Mouse (Mus musculus) thymus, postnatal 10 days (tissue): Measurements from ENCODE around the gene Cct5.

Experiments used
- DNase-seq, 2 experiments: peaks; one replicate each; pipeline ENCODE4 v3.0.0; 2021; ENCODE audit warnings: low spot score in 2 of 2

Cct5 gene

GRCm38 (mm10) chr15:31601646-31602374 lies at the start of gene Cct5, which contains the start of gene Fam173b:
TSS of gene Cct5 (minus strand) at chr15:31601804.
TSS of gene Fam173b (plus strand) at chr15:31601852.
- DNase-seq = peak; percentile 97 to 99

- DNase-seq = no peak
Measured at GRCm38 (mm10) chr15:31650821-31651220, 49.2 kb upstream of the Cct5 start.

GRCm38 (mm10) chr15:31649691-31650090 lies 48.1 kb upstream of the Cct5 start:
- DNase-seq = no peak

- no peak for DNase-seq
Measured at GRCm38 (mm10) chr15:31647851-31648569, 46.4 kb upstream of the Cct5 start.

GRCm38 (mm10) chr15:31647225-31647624 lies 45.6 kb upstream of the Cct5 start:
- DNase-seq = no peak

DNA sequence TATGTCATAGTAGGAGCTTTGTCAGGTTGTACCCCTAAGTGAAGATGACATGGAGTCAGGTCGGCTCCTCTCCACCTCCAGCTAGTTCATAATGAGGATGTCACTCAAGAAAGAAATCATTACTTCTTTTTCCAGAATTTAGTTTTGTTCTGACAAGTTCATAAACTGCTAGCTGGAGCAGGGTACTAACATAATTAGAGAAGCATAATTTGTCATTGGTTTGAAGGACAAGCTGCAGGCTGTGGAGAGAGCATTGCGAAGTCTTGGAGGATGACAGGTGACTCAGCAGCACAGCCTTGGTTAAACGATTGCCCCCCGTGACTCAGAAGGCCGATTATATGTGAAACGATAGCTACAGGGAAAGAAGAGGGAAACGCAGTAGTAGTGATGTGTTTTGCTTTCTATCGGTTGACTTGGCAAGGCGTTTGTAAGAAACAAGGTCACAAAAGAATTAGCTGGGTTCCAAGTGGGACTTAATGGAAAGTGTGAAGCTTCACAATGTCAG lies 34.5 kb upstream of the Cct5 start:
- no peak for DNase-seq

DNA sequence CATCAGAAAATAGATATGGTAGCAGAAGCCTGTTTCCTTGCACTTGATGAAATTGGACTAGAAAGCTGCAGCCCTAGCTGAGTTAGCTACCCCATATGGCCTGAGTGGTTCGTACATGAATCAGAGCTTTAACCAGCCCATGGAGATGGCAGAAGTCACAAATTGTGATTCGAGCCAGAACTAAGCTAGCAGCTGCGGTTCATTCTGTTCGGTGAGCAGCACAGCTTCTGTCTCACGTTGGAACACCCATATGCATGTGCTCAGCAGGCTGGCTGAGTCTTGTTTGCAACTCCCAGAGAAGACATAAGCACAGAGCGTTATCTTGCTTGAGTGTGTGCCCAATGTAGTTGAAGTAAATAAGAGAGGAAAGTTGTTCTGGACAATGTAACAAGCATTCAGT lies 33.0 kb upstream of the Cct5 start:
- no peak for DNase-seq

GRCm38 (mm10) chr15:31632478-31632877 lies 30.9 kb upstream of the Cct5 start:
- DNase-seq = no peak

GRCm38 (mm10) chr15:31631396-31631858 lies 29.8 kb upstream of the Cct5 start:
- no peak for DNase-seq

DNA sequence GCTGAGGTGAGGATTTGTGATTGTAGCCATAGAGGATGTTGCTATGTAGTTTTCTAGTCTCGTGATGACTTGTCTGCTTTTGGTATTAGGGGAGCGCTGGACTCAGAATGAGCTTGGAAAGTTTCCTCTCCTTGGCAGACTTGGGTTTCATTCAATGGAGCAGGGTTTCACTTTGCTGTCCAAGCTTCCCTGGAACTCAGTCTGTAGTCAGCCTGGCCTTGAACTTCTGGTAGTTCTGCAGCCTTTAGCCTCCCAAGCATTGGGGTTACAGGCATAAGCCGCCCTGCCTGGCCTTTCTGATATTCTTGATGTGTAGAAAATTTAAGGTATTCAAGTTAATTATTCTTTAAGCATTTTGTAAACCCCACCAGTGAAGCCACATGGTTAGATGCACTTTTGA lies 28.0 kb upstream of the Cct5 start:
- DNase-seq = no peak

DNA sequence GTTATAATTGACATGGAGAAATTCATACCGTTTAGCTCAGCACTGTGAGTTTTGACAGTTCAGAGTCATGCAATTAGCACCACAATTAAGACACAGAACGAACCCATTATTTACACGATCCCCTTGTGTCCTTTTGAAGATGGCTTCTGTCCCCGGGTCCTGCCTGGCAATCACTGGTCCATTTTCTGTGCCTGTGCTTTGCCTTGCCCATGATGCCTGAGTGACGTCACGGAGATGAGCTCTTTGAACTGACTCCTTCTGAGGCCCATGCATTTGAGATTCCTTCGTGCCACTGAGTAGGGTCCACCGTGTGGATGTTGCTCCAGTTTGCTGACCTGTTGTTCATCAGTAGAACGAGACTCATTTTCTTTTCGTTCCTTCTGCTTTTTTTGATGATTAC lies 26.6 kb upstream of the Cct5 start:
- no peak for DNase-seq

GRCm38 (mm10) chr15:31627277-31628154 lies 25.9 kb upstream of the Cct5 start:
- DNase-seq = no peak

- no peak for DNase-seq
Measured at GRCm38 (mm10) chr15:31619521-31619920, 17.9 kb upstream of the Cct5 start.

DNA sequence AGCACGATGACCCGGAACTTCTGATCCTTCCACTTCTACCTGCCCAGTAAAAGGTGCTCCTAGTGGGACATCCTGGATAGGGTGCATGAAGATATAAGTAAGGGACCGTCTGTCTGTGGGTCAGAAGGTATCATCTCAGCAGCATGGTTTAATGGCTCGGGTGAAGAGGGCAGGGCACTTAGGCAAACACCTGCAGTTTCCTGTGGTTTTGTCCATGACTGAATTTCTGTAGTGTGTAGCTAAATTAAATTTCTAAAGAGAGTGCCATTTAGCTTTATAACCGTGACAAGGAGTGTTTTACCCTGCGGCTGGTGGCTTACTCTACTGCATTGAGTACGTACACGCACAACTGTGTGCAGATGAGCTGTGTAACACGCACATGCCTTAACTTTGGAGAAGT lies 15.7 kb upstream of the Cct5 start:
- no peak for DNase-seq

DNA sequence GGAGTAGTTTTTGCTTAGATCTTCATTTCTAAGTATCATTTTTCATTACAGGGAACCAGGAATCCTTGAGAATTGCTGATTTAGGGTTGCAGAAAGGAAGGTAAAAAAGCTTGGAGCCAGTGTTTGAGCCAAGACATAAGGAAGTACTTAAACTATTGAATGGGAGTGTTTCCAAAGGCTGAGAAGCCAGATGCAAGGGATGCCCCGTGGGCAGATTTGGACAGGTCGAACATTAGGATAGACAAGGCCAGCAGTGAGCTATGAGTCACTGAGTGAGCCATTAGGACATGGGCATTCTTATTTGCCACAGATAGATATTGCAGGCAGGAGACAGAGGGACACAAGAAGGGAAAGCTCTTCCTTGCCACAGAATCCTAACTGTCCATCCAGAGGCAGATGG lies 13.1 kb upstream of the Cct5 start:
- DNase-seq = no peak

DNA sequence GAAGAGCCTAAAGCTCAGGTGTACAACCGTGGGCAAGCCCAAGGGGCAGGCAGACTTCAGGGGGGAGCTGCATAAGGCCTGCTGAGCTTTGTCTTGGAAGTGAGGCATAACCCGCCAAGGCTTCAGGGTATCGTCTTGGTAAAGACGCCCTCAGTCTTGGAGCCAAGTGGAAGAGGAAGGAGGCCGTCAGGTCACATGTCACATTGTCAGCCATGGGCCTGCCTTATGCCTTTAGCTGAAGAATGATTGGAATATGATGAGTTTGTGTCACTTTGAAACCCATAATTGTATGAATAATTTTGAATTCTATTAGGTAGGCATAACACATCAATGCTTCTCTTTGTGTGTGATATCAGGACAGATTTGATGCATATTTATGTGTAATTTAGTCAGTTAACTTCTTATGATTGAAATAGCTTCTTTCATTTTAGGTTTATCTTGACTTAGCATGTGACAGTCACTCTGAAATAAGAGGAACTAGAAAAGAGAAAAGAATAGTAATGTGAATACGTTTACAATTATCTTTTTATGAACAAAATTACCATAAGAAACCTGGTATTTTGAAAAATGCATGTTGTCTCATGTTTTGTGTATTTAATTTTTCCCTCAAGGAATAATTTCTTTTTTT lies 12.3 kb upstream of the Cct5 start:
- DNase-seq = no peak

DNA sequence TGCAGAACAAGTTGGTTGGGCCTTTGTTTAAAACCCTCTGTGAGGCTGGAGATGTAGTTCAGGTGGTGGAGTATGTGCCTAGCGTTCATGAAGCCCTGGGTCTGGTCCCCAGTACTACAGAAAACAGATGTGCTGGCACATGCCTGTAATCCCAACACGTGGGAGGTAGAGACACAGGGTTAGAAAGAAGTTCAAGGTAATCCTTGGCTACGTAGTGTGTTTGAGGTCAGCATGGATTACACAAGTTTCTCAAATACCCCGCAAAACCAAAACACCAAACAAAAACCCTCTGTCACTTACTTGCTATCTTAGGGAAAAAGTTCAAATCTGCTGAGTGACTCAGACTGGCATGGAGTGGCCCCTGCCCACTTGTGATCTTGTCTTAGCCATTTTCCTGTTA lies 10.4 kb upstream of the Cct5 start:
- no peak for DNase-seq

DNA sequence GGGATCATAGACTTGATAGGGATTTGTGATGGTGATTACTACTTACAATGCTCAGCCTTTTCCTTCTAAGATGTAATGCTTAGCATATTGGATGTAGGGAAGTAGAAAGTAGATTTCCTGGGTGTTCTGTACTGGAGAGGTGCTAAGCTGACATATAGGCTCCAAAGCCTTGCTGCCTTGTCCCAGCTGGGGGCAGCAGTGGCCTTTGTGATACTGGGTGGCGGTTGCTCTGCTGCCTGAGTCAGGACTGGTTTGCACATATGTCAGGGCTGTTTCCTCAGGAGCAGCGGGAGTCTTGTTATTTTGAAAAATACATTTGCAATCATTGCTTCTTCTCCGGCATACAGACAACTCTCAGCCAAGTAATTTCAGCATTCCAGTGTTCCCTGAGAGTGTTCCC lies 9.4 kb upstream of the Cct5 start:
- no peak for DNase-seq

- DNase-seq = no peak
Measured at GRCm38 (mm10) chr15:31606821-31607220, 5.2 kb upstream of the Cct5 start.

- no peak for DNase-seq
Measured at GRCm38 (mm10) chr15:31603113-31603512, 1.5 kb upstream of the Cct5 start.

- peak; percentile 56 to 69 for DNase-seq
Measured at GRCm38 (mm10) chr15:31602426-31602825, 822 bp upstream of the Cct5 start.

DNA sequence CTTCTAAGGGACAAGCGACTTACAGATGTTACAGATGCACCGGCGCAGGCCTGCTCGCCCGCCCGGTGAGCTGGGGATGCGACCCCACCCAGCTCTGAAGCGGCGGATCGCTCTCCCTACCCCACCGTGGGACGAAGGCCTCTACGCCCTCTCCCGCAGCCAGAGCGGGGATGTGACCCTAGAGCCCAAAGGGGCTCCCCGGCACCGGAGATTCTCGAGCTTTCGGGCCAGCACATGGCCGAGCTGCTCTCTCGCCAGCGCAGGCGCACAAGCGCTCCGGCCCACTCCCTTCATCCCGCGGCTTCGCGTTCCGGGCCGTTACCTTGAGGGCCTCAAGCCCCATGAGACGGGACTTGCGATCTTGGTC lies 342 bp downstream of the Cct5 start:
- DNase-seq = no peak
